Mouse (Mus musculus): Measurements from ENCODE around the gene Itpr2. TPM values are rescaled to one million over a fixed set of nuclear protein-coding genes. Genes with fewer than 3 reads are reported as not detected.

Gene Itpr2
- polyA plus RNA-seq, 1 experiment from 2014 or later = 4.1 TPM

GRCm38 (mm10) chr6:146245888-146246287, 256.1 kb downstream of the Itpr2 start:
- Histone ChIP-seq H3K4me2 (no peak overlapping the region), H3K9me3 (replicated peaks) (0 out of 2 replicates have a peak, but pooled peaks cover 5% of the 10 kb centered on the region), H3K27ac (no peak overlapping the region), H3K36me3 (no peaks in the 10 kb centered on the region), H3K9ac (no peak overlapping the region), H3K27me3 (replicated peaks) (no peaks in the 10 kb centered on the region), H3K4me3 (no peak overlapping the region), H3K4me1 (peaks cover 23% of the 10 kb centered on the region)
- no peak for ATAC-seq
- 72% methylated on average over 9 of the region's 9 CpGs for WGBS (ENCODE audit: insufficient replicate concordance)

GRCm38 (mm10) chr6:146243068-146243467, 259.0 kb downstream of the Itpr2 start:
- no peak overlapping the region for H3K9ac ChIP-seq
- H3K27ac ChIP-seq = no peak overlapping the region
- peaks cover 11% of the 10 kb centered on the region for H3K4me1 ChIP-seq
- 0 out of 2 replicates have a peak, but pooled peaks cover 5% of the 10 kb centered on the region for H3K9me3 ChIP-seq (replicated peaks)
- WGBS (ENCODE audit: insufficient replicate concordance) = 70% methylated on average over 5 of the region's 5 CpGs
- H3K4me2 ChIP-seq = no peak overlapping the region
- no peaks in the 10 kb centered on the region for H3K27me3 ChIP-seq (replicated peaks)
- no peak overlapping the region for H3K4me3 ChIP-seq
- no peak for ATAC-seq
- no peaks in the 10 kb centered on the region for H3K36me3 ChIP-seq

GRCm38 (mm10) chr6:146241336-146241735, 260.7 kb downstream of the Itpr2 start:
- 0 out of 2 replicates have a peak, but pooled peaks cover 8% of the 10 kb centered on the region for H3K9me3 ChIP-seq (replicated peaks)
- ATAC-seq = no peak
- H3K9ac ChIP-seq = no peak overlapping the region
- no peaks in the 10 kb centered on the region for H3K36me3 ChIP-seq
- no peaks in the 10 kb centered on the region for H3K4me1 ChIP-seq
- no peak overlapping the region for H3K4me2 ChIP-seq
- no peak overlapping the region for H3K27ac ChIP-seq
- WGBS (ENCODE audit: insufficient replicate concordance) = 80% methylated on average over 3 of the region's 3 CpGs
- no peaks in the 10 kb centered on the region for H3K27me3 ChIP-seq (replicated peaks)
- no peak overlapping the region for H3K4me3 ChIP-seq

- WGBS (ENCODE audit: insufficient replicate concordance) = 70% methylated on average over 3 of the region's 3 CpGs
- Histone ChIP-seq H3K36me3 (peaks cover 13% of the 10 kb centered on the region), H3K27me3 (replicated peaks) (no peaks in the 10 kb centered on the region), H3K9ac (no peak overlapping the region), H3K9me3 (replicated peaks) (0 out of 2 replicates have a peak, but pooled peaks cover 3% of the 10 kb centered on the region), H3K4me1 (peaks cover 18% of the 10 kb centered on the region), H3K4me3 (no peak overlapping the region), H3K4me2 (no peak overlapping the region), H3K27ac (no peak overlapping the region)
- no peak for ATAC-seq
These were observed 266.9 kb downstream of the Itpr2 start for GRCm38 (mm10) chr6:146235165-146235564.

- Histone ChIP-seq H3K36me3 (peaks cover 13% of the 10 kb centered on the region), H3K4me1 (peaks cover 25% of the 10 kb centered on the region), H3K9ac (no peak overlapping the region), H3K27me3 (replicated peaks) (no peaks in the 10 kb centered on the region), H3K27ac (no peak overlapping the region), H3K4me2 (no peak overlapping the region), H3K9me3 (replicated peaks) (0 out of 2 replicates have a peak, but pooled peaks cover 3% of the 10 kb centered on the region), H3K4me3 (no peak overlapping the region)
- WGBS (ENCODE audit: insufficient replicate concordance) = 84% methylated on average over 1 of the region's 1 CpGs
- no peak for ATAC-seq
These were observed 267.6 kb downstream of the Itpr2 start for GRCm38 (mm10) chr6:146234417-146234816.

GRCm38 (mm10) chr6:146230903-146231302, 271.1 kb downstream of the Itpr2 start:
- 62% methylated on average over 6 of the region's 6 CpGs for WGBS (ENCODE audit: insufficient replicate concordance)
- Histone ChIP-seq H3K36me3 (peaks cover 31% of the 10 kb centered on the region), H3K4me1 (peaks cover 55% of the 10 kb centered on the region), H3K27me3 (replicated peaks) (no peaks in the 10 kb centered on the region), H3K27ac (peak overlapping the region; percentile 79), H3K9me3 (replicated peaks) (no peaks in the 10 kb centered on the region), H3K4me3 (no peak overlapping the region), H3K9ac (peak overlapping the region; percentile 33; the same call in 1 of the 2 replicates), H3K4me2 (peak overlapping the region; percentile 56)
- peak; percentile 76 for ATAC-seq

GRCm38 (mm10) chr6:146230373-146230788, 271.6 kb downstream of the Itpr2 start:
- peak overlapping the region; percentile 79 for H3K27ac ChIP-seq
- H3K9me3 ChIP-seq (replicated peaks) = no peaks in the 10 kb centered on the region
- peaks cover 53% of the 10 kb centered on the region for H3K4me1 ChIP-seq
- peak overlapping the region; percentile 14; the same call in 1 of the 2 replicates for H3K4me3 ChIP-seq
- WGBS (ENCODE audit: insufficient replicate concordance) = 34% methylated on average over 9 of the region's 9 CpGs
- H3K27me3 ChIP-seq (replicated peaks) = no peaks in the 10 kb centered on the region
- peaks cover 31% of the 10 kb centered on the region for H3K36me3 ChIP-seq
- H3K9ac ChIP-seq = peak overlapping the region; percentile 33
- peak; percentile 94 for ATAC-seq
- peak overlapping the region; percentile 56 for H3K4me2 ChIP-seq

- Histone ChIP-seq H3K27me3 (replicated peaks) (no peaks in the 10 kb centered on the region), H3K4me1 (peaks cover 52% of the 10 kb centered on the region), H3K27ac (peak overlapping the region; percentile 79), H3K4me3 (peak overlapping the region; percentile 14; the same call in 1 of the 2 replicates), H3K9ac (peak overlapping the region; percentile 33), H3K4me2 (peak overlapping the region; percentile 56), H3K36me3 (peaks cover 31% of the 10 kb centered on the region), H3K9me3 (replicated peaks) (no peaks in the 10 kb centered on the region)
- ATAC-seq = peak; percentile 43; the same call in 1 of the 2 replicates
- WGBS (ENCODE audit: insufficient replicate concordance) = 42% methylated on average over 2 of the region's 2 CpGs
These were observed 272.1 kb downstream of the Itpr2 start for GRCm38 (mm10) chr6:146229967-146230366.

- ATAC-seq = no peak
- Histone ChIP-seq H3K4me1 (peaks cover 52% of the 10 kb centered on the region), H3K4me3 (no peak overlapping the region), H3K27me3 (replicated peaks) (no peaks in the 10 kb centered on the region), H3K9me3 (replicated peaks) (no peaks in the 10 kb centered on the region), H3K27ac (peak overlapping the region; percentile 79), H3K36me3 (peaks cover 31% of the 10 kb centered on the region), H3K4me2 (peak overlapping the region; percentile 56), H3K9ac (peak overlapping the region; percentile 27; the same call in 1 of the 2 replicates)
- WGBS (ENCODE audit: insufficient replicate concordance) = 79% methylated on average over 9 of the region's 9 CpGs
These were observed 272.5 kb downstream of the Itpr2 start for GRCm38 (mm10) chr6:146229519-146229918.

- H3K27ac ChIP-seq = peak overlapping the region; percentile 50; the same call in 1 of the 2 replicates
- peaks cover 37% of the 10 kb centered on the region for H3K36me3 ChIP-seq
These were observed 274.0 kb downstream of the Itpr2 start for GRCm38 (mm10) chr6:146228048-146228447.

GRCm38 (mm10) chr6:146222403-146223063, 279.5 kb downstream of the Itpr2 start:
- 41% methylated on average over 8 of the region's 8 CpGs for WGBS (ENCODE audit: insufficient replicate concordance)
- H3K27me3 ChIP-seq (replicated peaks) = no peaks in the 10 kb centered on the region
- no peaks in the 10 kb centered on the region for H3K9me3 ChIP-seq (replicated peaks)
- H3K9ac ChIP-seq = peak overlapping the region; percentile 77
- peak; percentile 30; the same call in 1 of the 2 replicates for ATAC-seq
- H3K4me2 ChIP-seq = peak overlapping the region; percentile 78
- peaks cover 52% of the 10 kb centered on the region for H3K4me1 ChIP-seq
- peaks cover 24% of the 10 kb centered on the region for H3K36me3 ChIP-seq
- peak overlapping the region; percentile 64 for H3K4me3 ChIP-seq
- H3K27ac ChIP-seq = peak overlapping the region; percentile 86

More at GRCm38 (mm10) chr6:146228048-146228447, 274.0 kb downstream of the Itpr2 start:
- 67% methylated on average over 3 of the region's 3 CpGs for WGBS (ENCODE audit: insufficient replicate concordance)
- H3K9ac ChIP-seq = no peak overlapping the region
- peak; percentile 57; the same call in 1 of the 2 replicates for ATAC-seq
- peaks cover 53% of the 10 kb centered on the region for H3K4me1 ChIP-seq
- H3K27me3 ChIP-seq (replicated peaks) = no peaks in the 10 kb centered on the region
- H3K4me3 ChIP-seq = no peak overlapping the region
- no peaks in the 10 kb centered on the region for H3K9me3 ChIP-seq (replicated peaks)
- H3K4me2 ChIP-seq = no peak overlapping the region; the same call in 1 of the 2 replicates

Data from liver, embryonic 12.5 days (tissue).